Mouse (Mus musculus) common myeloid progenitor, adult 5-6 weeks (primary cell): ENCODE results near the gene Aqp3. TPM values are rescaled to one million over a fixed set of nuclear protein-coding genes. Genes with fewer than 3 reads are reported as not detected.
A peak's percentile ranks its signal among the peaks of the same experiment; 100 is the strongest.

ENCODE experiments used
- ATAC-seq: replicated peaks from 2 replicates; pipeline ENCODE4 v1.8.0; 2016; ENCODE audit warnings: low read depth, mild to moderate bottlenecking, moderate TSS enrichment, inconsistent platforms; ENCODE audit not compliant: poor library complexity, severe bottlenecking
- total RNA-seq: library from RNA; stranded (forward); fragments of 200-1000, 187-1606 nt; gene quantifications from 2 replicates; pipeline ENCODE4 v1.2.3, GENCODE M21; 2017

The Aqp3 gene
- not detected in 2 replicates for total RNA-seq

- ATAC-seq = peak; percentile 73
Measured at GRCm38 (mm10) chr4:41097871-41098576, at the start of gene Aqp3. TSS of gene Aqp3 (minus strand) at chr4:41098183.

DNA sequence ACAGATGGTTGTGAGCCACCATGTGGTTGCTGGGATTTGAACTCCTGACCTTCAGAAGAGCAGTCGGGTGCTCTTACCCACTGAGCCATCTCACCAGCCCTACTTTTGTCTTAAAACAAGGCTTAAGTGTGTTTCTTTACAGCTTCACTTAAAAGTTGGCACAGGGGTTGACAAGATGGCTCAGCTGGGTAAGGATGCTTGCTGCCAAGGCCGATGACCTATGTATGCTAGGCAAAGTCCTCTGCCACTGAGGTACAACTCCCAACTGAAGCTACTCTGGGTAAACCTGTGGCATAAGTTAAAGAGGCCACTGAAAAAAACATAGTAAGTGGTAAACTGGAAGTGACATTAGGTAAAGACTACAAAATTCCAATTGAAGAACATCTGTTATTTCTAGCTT, 44.6 kb upstream of the Aqp3 start:
- ATAC-seq = no peak

- no peak for ATAC-seq
Measured at GRCm38 (mm10) chr4:41140174-41140875, 42.3 kb upstream of the Aqp3 start.

- ATAC-seq = no peak
Measured at GRCm38 (mm10) chr4:41136811-41137210, 38.8 kb upstream of the Aqp3 start.

DNA sequence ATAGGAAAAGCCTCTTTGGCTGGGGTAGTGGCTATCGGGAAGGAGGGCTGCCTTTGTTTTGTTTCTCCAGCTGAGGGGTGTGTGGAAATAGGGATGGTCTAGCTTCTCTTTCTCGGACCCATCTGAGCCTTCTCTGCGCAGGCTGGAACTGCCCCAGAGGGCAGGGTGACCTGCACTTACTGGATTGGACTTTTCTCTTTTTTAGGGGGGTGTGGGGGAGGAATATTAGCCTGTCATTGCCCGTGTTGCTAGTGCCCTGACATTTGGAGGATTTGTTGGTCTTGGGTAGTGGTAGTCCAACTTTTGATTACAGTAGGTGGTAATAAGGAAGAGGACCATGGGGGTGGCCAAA, 38.4 kb upstream of the Aqp3 start:
- peak; percentile 9; the same call in 1 of the 2 replicates for ATAC-seq

- peak; percentile 50 for ATAC-seq
Measured at GRCm38 (mm10) chr4:41135711-41136453, 37.9 kb upstream of the Aqp3 start, which contains the start of gene Ube2r2. TSS of gene Ube2r2 (plus strand) at chr4:41135743.

DNA sequence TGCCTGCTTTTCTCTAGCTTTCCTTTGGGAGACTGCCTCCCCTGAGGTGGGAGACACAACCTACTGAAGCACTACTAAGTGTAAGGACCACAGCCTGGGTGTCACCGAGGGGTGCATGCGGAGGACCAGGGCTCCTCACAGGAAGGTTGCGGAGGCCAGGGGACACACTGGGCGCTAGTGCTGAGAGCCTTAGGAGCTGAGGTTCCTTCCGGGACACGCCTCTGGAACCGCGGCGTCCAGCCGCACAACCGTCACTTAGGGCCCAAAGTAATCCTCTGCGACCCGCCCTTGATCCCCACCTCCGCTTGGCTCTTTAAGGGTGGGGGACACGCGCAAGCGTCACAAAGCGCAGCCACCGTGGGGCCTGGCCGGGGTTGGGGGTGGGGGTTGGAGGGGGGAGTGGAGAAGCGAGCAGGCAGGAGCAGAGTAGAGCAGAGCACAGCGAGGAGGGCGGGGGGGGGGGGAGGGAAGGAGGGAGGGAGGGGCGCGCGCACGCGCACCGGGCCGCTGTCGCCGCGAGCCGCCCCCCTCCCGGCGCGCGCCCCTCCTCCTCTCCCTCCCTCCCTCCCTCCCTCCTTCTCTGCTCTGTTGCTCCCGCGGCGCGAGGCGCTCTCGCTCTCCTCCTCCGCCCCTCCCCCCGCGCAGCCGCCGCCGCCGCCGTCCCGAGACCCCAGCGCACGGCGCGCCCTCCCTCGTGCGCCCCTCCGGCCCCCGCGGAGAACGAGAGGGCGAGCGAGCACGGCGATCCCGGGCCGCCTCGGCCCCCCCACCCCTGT, 37.1 kb upstream of the Aqp3 start:
- ATAC-seq = peak; percentile 81

DNA sequence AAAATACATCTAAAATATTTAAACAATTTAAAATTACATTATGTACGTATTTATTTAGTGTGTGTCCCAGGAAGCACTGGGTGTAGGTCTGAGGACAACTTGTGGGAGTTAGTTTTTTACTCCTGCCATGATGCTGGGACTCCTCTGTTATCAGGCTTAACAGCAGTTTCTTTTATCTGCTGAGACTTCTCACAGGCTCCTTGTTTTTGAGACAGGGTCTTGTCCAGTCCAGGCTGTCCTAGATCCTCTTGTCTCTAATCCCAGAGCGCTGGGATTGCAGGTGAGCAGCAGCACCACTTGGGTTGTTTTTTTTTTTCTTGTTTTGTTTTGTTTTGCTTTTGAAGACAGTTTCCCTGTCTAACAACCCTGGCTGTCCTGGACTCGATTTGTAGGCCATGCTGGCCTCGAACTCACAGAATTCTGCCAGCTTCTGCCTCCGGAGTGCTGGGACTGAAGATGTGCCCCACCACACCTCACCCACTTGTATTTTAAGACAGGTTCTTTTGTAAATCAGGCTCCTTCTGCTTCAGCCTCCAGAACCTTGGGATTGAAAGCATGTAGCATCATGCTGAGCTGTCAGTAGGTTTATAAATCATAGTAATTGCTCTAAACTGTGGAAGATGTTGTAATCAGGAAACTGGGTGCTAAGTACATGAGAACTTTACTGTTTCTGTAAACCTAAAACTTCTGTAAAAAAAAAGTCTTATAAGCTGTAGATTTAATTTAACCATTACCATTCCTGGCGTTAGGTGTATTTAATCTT, 35.7 kb upstream of the Aqp3 start:
- no peak for ATAC-seq

DNA sequence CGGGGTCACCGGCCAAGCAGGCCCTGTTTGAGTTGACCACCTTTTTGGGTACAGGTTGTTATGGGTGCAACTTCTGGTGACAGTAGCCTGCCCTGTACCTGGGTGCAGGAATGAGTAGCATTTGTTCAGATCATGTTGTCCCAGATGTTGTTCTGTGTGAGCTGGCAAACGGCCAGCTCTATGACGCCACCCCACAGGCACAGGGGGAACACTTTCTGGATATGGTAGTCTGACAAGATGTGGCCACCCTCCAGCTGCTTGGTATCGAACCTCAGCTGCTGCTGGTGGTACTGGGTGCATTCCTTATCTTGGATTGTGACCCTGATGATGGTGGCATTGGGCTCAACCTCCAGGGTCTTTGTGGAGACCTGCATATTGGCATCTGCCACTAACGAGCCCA, 34.5 kb upstream of the Aqp3 start:
- ATAC-seq = no peak

- ATAC-seq = no peak
Measured at GRCm38 (mm10) chr4:41129836-41130235, 31.9 kb upstream of the Aqp3 start.

DNA sequence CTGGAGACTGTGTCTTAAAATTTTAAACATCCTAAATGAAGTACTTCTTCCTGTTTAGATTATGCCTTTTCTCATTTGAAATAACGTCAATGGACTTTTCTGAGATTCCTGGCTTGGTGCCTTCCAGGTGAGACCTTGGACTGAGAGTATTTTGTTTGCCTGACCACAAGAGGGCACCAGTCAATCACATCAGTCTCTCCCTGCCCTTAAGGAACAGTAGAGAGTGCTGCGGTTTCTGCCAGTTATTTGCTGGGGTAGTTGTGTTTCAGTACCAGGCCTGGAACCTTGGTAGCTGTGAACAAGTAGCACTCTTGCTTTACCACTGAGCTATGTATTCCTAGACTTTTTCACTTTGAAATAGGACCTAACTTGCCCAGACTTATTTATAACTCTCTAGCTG, 31.4 kb upstream of the Aqp3 start:
- ATAC-seq = peak; percentile 84

- ATAC-seq = peak; percentile 99
Measured at GRCm38 (mm10) chr4:41124180-41124951, 26.4 kb upstream of the Aqp3 start, which contains the start of gene Nol6. TSS of gene Nol6 (minus strand) at chr4:41124455.

- ATAC-seq = peak; percentile 53
Measured at GRCm38 (mm10) chr4:41118706-41119292, 20.8 kb upstream of the Aqp3 start.

DNA sequence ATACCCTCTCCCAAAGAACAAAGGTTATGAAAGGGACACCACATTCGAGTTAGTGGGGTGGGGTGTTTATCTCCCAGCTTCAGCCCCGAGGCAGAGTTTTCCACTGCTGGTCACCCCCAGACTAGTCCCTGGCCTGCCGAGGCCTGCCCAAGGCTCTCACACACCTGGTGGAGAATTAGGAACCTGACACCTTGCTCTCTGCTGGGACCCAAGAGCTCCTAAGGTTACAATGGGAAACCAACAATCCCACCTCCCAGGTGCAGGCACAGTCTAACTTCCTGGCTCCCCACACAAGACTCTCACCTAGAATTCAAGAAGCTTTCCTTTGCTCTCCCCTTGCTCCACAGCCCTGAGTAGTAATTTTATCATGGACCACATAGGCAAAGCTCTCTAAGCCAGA, 18.8 kb upstream of the Aqp3 start:
- ATAC-seq = no peak

DNA sequence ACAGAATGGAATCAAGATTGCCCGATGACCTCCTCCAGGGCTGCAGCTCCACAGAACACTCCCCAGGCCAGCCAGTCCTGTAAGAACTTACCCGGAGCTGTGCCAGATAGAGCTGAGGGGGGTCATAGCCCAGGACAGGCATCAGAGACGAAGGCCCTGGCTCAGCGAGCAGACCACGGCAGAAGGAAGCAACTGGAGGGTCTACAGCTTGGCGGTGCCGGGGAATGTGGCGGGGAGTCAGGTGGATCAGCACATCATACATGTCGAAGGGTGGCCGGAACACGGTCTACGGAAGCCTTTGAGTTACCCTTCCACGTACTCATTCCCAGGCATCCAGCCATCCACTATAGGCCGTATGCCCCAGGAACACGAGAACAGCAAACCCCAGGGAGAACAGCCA, 17.8 kb upstream of the Aqp3 start:
- ATAC-seq = no peak

DNA sequence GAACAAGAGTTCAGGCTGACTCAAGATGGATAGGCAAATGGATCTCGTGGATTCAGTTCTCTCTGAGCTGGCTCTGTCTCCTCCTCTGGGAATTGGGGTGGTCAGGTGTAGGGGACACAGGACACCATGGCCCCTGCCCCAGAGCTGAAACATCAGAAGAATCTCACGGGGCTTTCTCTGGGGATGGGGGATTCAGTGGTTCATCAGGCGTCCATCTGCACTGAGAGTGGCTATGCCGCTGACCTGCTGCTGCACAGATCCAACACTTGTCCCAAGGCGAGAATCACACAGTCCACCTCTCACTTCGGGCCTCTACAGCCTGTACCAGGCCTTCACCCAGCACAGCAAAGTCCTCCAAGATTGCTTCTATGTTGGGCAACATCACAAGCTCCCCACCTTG, 17.1 kb upstream of the Aqp3 start:
- ATAC-seq = no peak

DNA sequence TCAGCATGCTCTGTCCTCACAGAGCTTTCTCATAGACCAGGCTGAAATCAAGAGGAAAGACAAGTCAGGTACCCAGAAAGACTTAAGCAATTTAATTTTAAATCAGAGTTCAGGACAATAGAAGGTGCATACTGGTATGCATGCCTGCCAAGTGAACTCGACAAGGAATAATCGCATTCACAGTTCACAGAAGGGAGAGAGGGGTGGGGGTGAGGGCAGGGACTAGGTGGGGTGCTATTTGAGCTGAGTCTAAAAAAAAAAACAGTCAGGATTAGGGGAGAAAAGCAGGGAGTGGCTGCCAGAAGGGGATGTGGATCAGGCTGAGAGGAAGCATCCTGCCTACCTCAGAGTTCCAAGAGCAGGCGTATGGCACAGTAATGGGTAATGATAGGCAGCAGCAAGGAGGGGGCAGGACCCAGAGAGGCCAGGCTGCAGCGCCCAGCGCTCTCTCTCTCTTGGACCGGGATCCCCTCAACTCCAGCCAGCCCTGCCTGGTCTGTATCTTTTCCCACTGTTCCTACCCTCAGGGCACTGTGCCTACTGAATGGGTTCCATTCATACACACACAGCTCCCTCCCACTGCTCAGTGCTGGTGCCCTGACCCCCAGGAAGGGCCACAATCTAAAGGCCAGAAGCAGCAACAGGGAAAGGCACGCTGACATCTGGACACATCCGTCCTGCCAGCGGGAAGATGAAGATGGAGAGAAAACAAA, 16.5 kb upstream of the Aqp3 start:
- no peak for ATAC-seq
